Mouse (Mus musculus): ENCODE measurements around the gene Itih3. TPM values are rescaled to one million over a fixed set of nuclear protein-coding genes. Genes with fewer than 3 reads are reported as not detected.
A peak's percentile ranks its signal among the peaks of the same experiment; 100 is the strongest.

Gene Itih3
- polyA plus RNA-seq, 1 experiment: not detected

GRCm38 (mm10) chr14:30880251-30880650, 43.3 kb downstream of the Itih3 start:
- no peak for TF ChIP-seq POLR2A (IDR thresholded peaks at IDR 0.05; ENCODE audit: borderline replicate concordance, low read depth, low read length)
- TF ChIP-seq CTCF (IDR thresholded peaks at IDR 0.05; ENCODE audit: low read depth, low read length): no peak
- Histone ChIP-seq H3K4me3 (ENCODE audit: insufficient read depth, low read length) (no peak overlapping the region), H3K4me1 (ENCODE audit: control insufficient read depth, insufficient read depth, low read length) (peaks cover 20% of the 10 kb centered on the region), H3K27ac (ENCODE audit: insufficient read depth, low read depth, low read length) (no peak overlapping the region)

GRCm38 (mm10) chr14:30879794-30880193, 43.8 kb downstream of the Itih3 start:
- Histone ChIP-seq H3K4me1 (ENCODE audit: control insufficient read depth, insufficient read depth, low read length) (peaks cover 22% of the 10 kb centered on the region), H3K27ac (ENCODE audit: insufficient read depth, low read depth, low read length) (no peak overlapping the region), H3K4me3 (ENCODE audit: insufficient read depth, low read length) (no peak overlapping the region)
- no peak for TF ChIP-seq CTCF (IDR thresholded peaks at IDR 0.05; ENCODE audit: low read depth, low read length)
- TF ChIP-seq POLR2A (IDR thresholded peaks at IDR 0.05; ENCODE audit: borderline replicate concordance, low read depth, low read length): no peak

GRCm38 (mm10) chr14:30878958-30879571, 44.5 kb downstream of the Itih3 start, which contains the start of gene Mustn1:
Mustn1 (plus strand) TSS chr14:30879200.
- Histone ChIP-seq H3K27ac (ENCODE audit: insufficient read depth, low read depth, low read length) (no peak within 1 kb of the TSS), H3K4me1 (ENCODE audit: control insufficient read depth, insufficient read depth, low read length) (peaks cover 22% of the 10 kb centered on the region), H3K4me3 (ENCODE audit: insufficient read depth, low read length) (no peak within 1 kb of the TSS)
- no peak for TF ChIP-seq POLR2A (IDR thresholded peaks at IDR 0.05; ENCODE audit: borderline replicate concordance, low read depth, low read length)
- no peak for TF ChIP-seq CTCF (IDR thresholded peaks at IDR 0.05; ENCODE audit: low read depth, low read length)

- peaks cover 22% of the 10 kb centered on the region for H3K4me1 ChIP-seq (ENCODE audit: control insufficient read depth, insufficient read depth, low read length)
- H3K27ac ChIP-seq (ENCODE audit: insufficient read depth, low read depth, low read length): no peak overlapping the region
- TF ChIP-seq CTCF (IDR thresholded peaks at IDR 0.05; ENCODE audit: low read depth, low read length) (no peak), POLR2A (IDR thresholded peaks at IDR 0.05; ENCODE audit: borderline replicate concordance, low read depth, low read length) (no peak)
- H3K4me3 ChIP-seq (ENCODE audit: insufficient read depth, low read length): no peak overlapping the region
These were observed 45.7 kb downstream of the Itih3 start for GRCm38 (mm10) chr14:30877827-30878226.

GRCm38 (mm10) chr14:30876451-30876850, 47.1 kb downstream of the Itih3 start:
- Histone ChIP-seq H3K4me3 (ENCODE audit: insufficient read depth, low read length) (no peak overlapping the region), H3K4me1 (ENCODE audit: control insufficient read depth, insufficient read depth, low read length) (peaks cover 22% of the 10 kb centered on the region), H3K27ac (ENCODE audit: insufficient read depth, low read depth, low read length) (peak overlapping the region; percentile 10; the same call in 1 of the 2 replicates)
- no peak for TF ChIP-seq POLR2A (IDR thresholded peaks at IDR 0.05; ENCODE audit: borderline replicate concordance, low read depth, low read length)
- TF ChIP-seq CTCF (IDR thresholded peaks at IDR 0.05; ENCODE audit: low read depth, low read length): no peak

GRCm38 (mm10) chr14:30875955-30876354, 47.6 kb downstream of the Itih3 start:
- peaks cover 22% of the 10 kb centered on the region for H3K4me1 ChIP-seq (ENCODE audit: control insufficient read depth, insufficient read depth, low read length)

GRCm38 (mm10) chr14:30875130-30875865, 48.3 kb downstream of the Itih3 start:
- TF ChIP-seq POLR2A (IDR thresholded peaks at IDR 0.05; ENCODE audit: borderline replicate concordance, low read depth, low read length): no peak
- TF ChIP-seq CTCF (IDR thresholded peaks at IDR 0.05; ENCODE audit: low read depth, low read length): no peak
- Histone ChIP-seq H3K27ac (ENCODE audit: insufficient read depth, low read depth, low read length) (peak overlapping the region; percentile 5), H3K4me3 (ENCODE audit: insufficient read depth, low read length) (no peak overlapping the region), H3K4me1 (ENCODE audit: control insufficient read depth, insufficient read depth, low read length) (peaks cover 22% of the 10 kb centered on the region)

More at GRCm38 (mm10) chr14:30875955-30876354, 47.6 kb downstream of the Itih3 start:
- TF ChIP-seq CTCF (IDR thresholded peaks at IDR 0.05; ENCODE audit: low read depth, low read length) (no peak), POLR2A (IDR thresholded peaks at IDR 0.05; ENCODE audit: borderline replicate concordance, low read depth, low read length) (no peak)
- no peak overlapping the region for H3K4me3 ChIP-seq (ENCODE audit: insufficient read depth, low read length)
- H3K27ac ChIP-seq (ENCODE audit: insufficient read depth, low read depth, low read length): peak overlapping the region; percentile 10

GRCm38 (mm10) chr14:30874095-30874700, 49.4 kb downstream of the Itih3 start:
- no peak overlapping the region for H3K27ac ChIP-seq (ENCODE audit: insufficient read depth, low read depth, low read length)
- H3K4me1 ChIP-seq (ENCODE audit: control insufficient read depth, insufficient read depth, low read length): peaks cover 22% of the 10 kb centered on the region
- no peak for TF ChIP-seq CTCF (IDR thresholded peaks at IDR 0.05; ENCODE audit: low read depth, low read length)
- TF ChIP-seq POLR2A (IDR thresholded peaks at IDR 0.05; ENCODE audit: borderline replicate concordance, low read depth, low read length): no peak

GRCm38 (mm10) chr14:30870206-30871147, 53.1 kb downstream of the Itih3 start:
- Histone ChIP-seq H3K4me3 (ENCODE audit: insufficient read depth, low read length) (no peak overlapping the region), H3K4me1 (ENCODE audit: control insufficient read depth, insufficient read depth, low read length) (peaks cover 5% of the 10 kb centered on the region), H3K27ac (ENCODE audit: insufficient read depth, low read depth, low read length) (no peak overlapping the region)
- TF ChIP-seq POLR2A (IDR thresholded peaks at IDR 0.05; ENCODE audit: borderline replicate concordance, low read depth, low read length) (no peak), CTCF (IDR thresholded peaks at IDR 0.05; ENCODE audit: low read depth, low read length) (no peak)

More at GRCm38 (mm10) chr14:30874095-30874700, 49.4 kb downstream of the Itih3 start:
- no peak overlapping the region for H3K4me3 ChIP-seq (ENCODE audit: insufficient read depth, low read length)

All from bone marrow macrophage, adult 2 months (primary cell).